Mouse (Mus musculus): ENCODE measurements around the gene C8a. TPM values are rescaled to one million over a fixed set of nuclear protein-coding genes. Genes with fewer than 3 reads are reported as not detected.

C8a gene
- not detected in 2 replicates for polyA plus RNA-seq (2012; rRNA removed; ENCODE audit: low replicate concordance)

GRCm38 (mm10) chr4:104876323-104876722 is at the start of gene C8a:
TSS of gene C8a (minus strand) at chr4:104876398.

GRCm38 (mm10) chr4:104913291-104914129 is 37.3 kb upstream of the C8a start, which contains the start of gene Fyb2:
TSS of gene Fyb2 (plus strand) at chr4:104913456.

DNA sequence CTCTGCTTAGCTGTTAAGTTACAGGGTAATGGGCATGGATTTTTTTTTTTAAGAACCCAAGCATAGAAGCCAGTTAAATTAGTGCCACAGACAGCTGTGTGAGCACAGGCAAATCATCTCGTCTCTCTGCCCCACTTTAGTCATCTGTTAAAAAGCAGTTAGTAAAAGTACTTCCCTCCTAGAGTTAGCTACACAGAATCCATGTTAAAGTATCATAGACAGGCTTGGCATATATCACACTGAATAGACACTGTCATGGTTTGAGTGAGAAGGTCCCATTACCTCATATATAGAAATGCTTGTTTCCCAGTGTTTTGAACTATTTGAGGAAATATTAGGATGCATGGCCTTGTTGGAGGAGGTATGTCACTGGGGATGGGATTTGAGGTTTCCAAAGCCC is 19.2 kb downstream of the C8a start, which contains the start of gene Gm17662:
TSS of gene Gm17662 (plus strand) at position 301 of the 400 bp plus-strand sequence.

GRCm38 (mm10) chr4:104766065-104766464 is 110.1 kb downstream of the C8a start, which contains the start of gene C8b:
TSS of gene C8b (plus strand) at chr4:104766317.

Other genes starting within 250 kb of the C8a start
- gene C8b, start 110.1 kb downstream of the C8a start, polyA plus RNA-seq (2012; rRNA removed; ENCODE audit: low replicate concordance): 0.07 TPM in 1 of 2 replicates, not detected in the other
- not detected in 2 replicates for gene Gm17662, start 19.1 kb downstream of the C8a start, polyA plus RNA-seq (2012; rRNA removed; ENCODE audit: low replicate concordance)
- gene Fyb2, start 37.1 kb upstream of the C8a start, polyA plus RNA-seq (2012; rRNA removed; ENCODE audit: low replicate concordance): 0.13 TPM in 1 of 2 replicates, not detected in the other
- 0.57 and 2.1 TPM in 2 replicates for gene Prkaa2, start 233.5 kb upstream of the C8a start, polyA plus RNA-seq (2012; rRNA removed; ENCODE audit: low replicate concordance)

Data from duodenum, adult 2 months (tissue).